Mouse (Mus musculus): Measurements from ENCODE around the gene Zfpm1. TPM values are rescaled to one million over a fixed set of nuclear protein-coding genes. Genes with fewer than 3 reads are reported as not detected.

Zfpm1 gene
- polyA plus RNA-seq, 1 experiment from 2014 or later: 0.89 TPM

- Histone ChIP-seq H3K27me3 (peaks cover 60% of the 10 kb centered on the region), H3K9me3 (no peaks in the 10 kb centered on the region), H3K27ac (replicated peaks) (no peak overlapping the region), H3K4me2 (no peak overlapping the region), H3K4me1 (replicated peaks) (peaks cover 59% of the 10 kb centered on the region), H3K9ac (no peak overlapping the region), H3K4me3 (no peak overlapping the region), H3K36me3 (no peaks in the 10 kb centered on the region)
- WGBS: 89% methylated on average over 8 of the region's 8 CpGs
- no peak for ATAC-seq (ENCODE audit: low read depth)
These were observed 5.8 kb downstream of the Zfpm1 start for GRCm38 (mm10) chr8:122287742-122288141.

GRCm38 (mm10) chr8:122288344-122288743 lies 6.4 kb downstream of the Zfpm1 start:
- Histone ChIP-seq H3K36me3 (no peaks in the 10 kb centered on the region), H3K4me2 (no peak overlapping the region), H3K27ac (replicated peaks) (no peak overlapping the region), H3K27me3 (peaks cover 56% of the 10 kb centered on the region), H3K9ac (no peak overlapping the region), H3K4me3 (no peak overlapping the region), H3K4me1 (replicated peaks) (peaks cover 53% of the 10 kb centered on the region), H3K9me3 (no peaks in the 10 kb centered on the region)
- 83% methylated on average over 3 of the region's 3 CpGs for WGBS
- ATAC-seq (ENCODE audit: low read depth): no peak

GRCm38 (mm10) chr8:122291075-122291474 lies 9.1 kb downstream of the Zfpm1 start:
- Histone ChIP-seq H3K4me1 (replicated peaks) (peaks cover 50% of the 10 kb centered on the region), H3K36me3 (no peaks in the 10 kb centered on the region), H3K4me2 (no peak overlapping the region), H3K4me3 (no peak overlapping the region), H3K9me3 (no peaks in the 10 kb centered on the region), H3K27ac (replicated peaks) (0 out of 2 replicates have a peak overlapping the region, but pooled peaks have one; percentile 46), H3K27me3 (peaks cover 31% of the 10 kb centered on the region; the same call in 1 of the 2 replicates), H3K9ac (no peak overlapping the region)
- ATAC-seq (ENCODE audit: low read depth): no peak
- 77% methylated on average over 12 of the region's 12 CpGs for WGBS

GRCm38 (mm10) chr8:122291549-122291948 lies 9.6 kb downstream of the Zfpm1 start:
- H3K27ac ChIP-seq (replicated peaks): peak overlapping the region; percentile 46; the same call in 1 of the 2 replicates
- 41% methylated on average over 10 of the region's 10 CpGs for WGBS
- H3K9ac ChIP-seq: peak overlapping the region; percentile 47; the same call in 1 of the 2 replicates

DNA sequence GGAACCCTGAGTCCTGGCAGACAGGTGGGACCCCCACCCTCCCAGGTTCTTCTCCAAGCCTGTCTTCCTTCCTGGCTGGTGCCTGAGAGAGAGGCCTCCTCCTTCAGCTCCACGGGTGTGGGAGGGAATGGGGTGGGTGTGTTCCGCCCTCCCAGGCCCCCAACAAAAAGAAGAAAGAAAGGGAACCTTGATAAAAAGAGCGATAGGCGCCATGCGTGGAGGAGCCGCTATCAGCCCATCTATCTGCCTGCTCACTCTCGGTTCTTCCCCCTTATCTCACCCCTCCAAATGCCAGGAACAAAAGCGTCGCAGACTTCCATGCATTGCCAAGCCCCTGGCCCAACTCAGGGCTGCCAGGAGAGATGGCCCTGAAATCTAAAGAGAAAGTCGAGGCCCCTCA lies 11.5 kb downstream of the Zfpm1 start:
- peaks cover 7% of the 10 kb centered on the region; the same call in 1 of the 2 replicates for H3K27me3 ChIP-seq
- no peak overlapping the region for H3K4me2 ChIP-seq
- no peak overlapping the region for H3K27ac ChIP-seq (replicated peaks)
- WGBS: 69% methylated on average over 10 of the region's 10 CpGs
- no peak for ATAC-seq (ENCODE audit: low read depth)
- no peaks in the 10 kb centered on the region for H3K9me3 ChIP-seq
- peaks cover 67% of the 10 kb centered on the region for H3K4me1 ChIP-seq (replicated peaks)
- H3K9ac ChIP-seq: no peak overlapping the region
- no peaks in the 10 kb centered on the region for H3K36me3 ChIP-seq
- H3K4me3 ChIP-seq: no peak overlapping the region

More at GRCm38 (mm10) chr8:122291549-122291948, 9.6 kb downstream of the Zfpm1 start:
- H3K9me3 ChIP-seq: no peaks in the 10 kb centered on the region
- no peak overlapping the region for H3K4me3 ChIP-seq
- no peak overlapping the region for H3K4me2 ChIP-seq
- H3K36me3 ChIP-seq: no peaks in the 10 kb centered on the region
- no peak for ATAC-seq (ENCODE audit: low read depth)
- H3K4me1 ChIP-seq (replicated peaks): peaks cover 51% of the 10 kb centered on the region
- H3K27me3 ChIP-seq: peaks cover 26% of the 10 kb centered on the region; the same call in 1 of the 2 replicates

DNA sequence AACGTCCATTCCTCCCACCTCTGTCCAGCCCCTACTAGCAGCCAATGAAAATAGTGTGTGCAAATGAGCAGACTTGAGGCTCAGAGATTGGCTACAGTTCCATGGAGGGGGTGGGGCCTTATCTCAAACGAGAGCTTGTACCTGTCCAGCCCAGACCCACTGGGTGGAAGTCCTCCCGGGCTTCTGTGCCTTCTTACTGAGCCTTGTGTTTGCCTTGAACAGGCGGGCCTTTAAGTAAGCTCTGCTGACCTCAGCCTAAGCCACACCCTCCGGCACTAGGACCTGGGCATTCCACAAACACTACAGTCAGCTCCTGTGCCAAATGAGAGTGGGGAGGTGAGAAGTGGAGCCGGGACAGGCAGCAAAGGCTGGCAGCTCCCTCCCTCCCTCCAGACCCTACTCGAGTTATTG lies 12.3 kb downstream of the Zfpm1 start:
- Histone ChIP-seq H3K9me3 (no peaks in the 10 kb centered on the region), H3K4me1 (replicated peaks) (peaks cover 72% of the 10 kb centered on the region), H3K4me2 (no peak overlapping the region), H3K4me3 (no peak overlapping the region), H3K27me3 (peaks cover 4% of the 10 kb centered on the region; the same call in 1 of the 2 replicates), H3K36me3 (no peaks in the 10 kb centered on the region), H3K27ac (replicated peaks) (no peak overlapping the region), H3K9ac (no peak overlapping the region)
- WGBS: 3% methylated on average over 7 of the region's 7 CpGs
- no peak for ATAC-seq (ENCODE audit: low read depth)

GRCm38 (mm10) chr8:122295389-122295788 lies 13.4 kb downstream of the Zfpm1 start:
- Histone ChIP-seq H3K4me3 (no peak overlapping the region), H3K4me2 (no peak overlapping the region), H3K36me3 (no peaks in the 10 kb centered on the region), H3K27me3 (no peaks in the 10 kb centered on the region), H3K9ac (no peak overlapping the region), H3K27ac (replicated peaks) (no peak overlapping the region; the same call in 1 of the 2 replicates), H3K9me3 (no peaks in the 10 kb centered on the region), H3K4me1 (replicated peaks) (peaks cover 75% of the 10 kb centered on the region)
- WGBS: 58% methylated on average over 9 of the region's 9 CpGs
- ATAC-seq (ENCODE audit: low read depth): no peak

GRCm38 (mm10) chr8:122296173-122297001 lies 14.4 kb downstream of the Zfpm1 start:
- no peak overlapping the region for H3K4me3 ChIP-seq
- H3K27me3 ChIP-seq: no peaks in the 10 kb centered on the region
- H3K36me3 ChIP-seq: no peaks in the 10 kb centered on the region
- peak; percentile 49 for ATAC-seq (ENCODE audit: low read depth)
- H3K27ac ChIP-seq (replicated peaks): peak overlapping the region; percentile 64
- H3K9me3 ChIP-seq: no peaks in the 10 kb centered on the region
- H3K4me2 ChIP-seq: no peak overlapping the region
- H3K4me1 ChIP-seq (replicated peaks): peaks cover 78% of the 10 kb centered on the region
- 0 out of 2 replicates have a peak overlapping the region, but pooled peaks have one; percentile 17 for H3K9ac ChIP-seq
- 39% methylated on average over 24 of the region's 24 CpGs for whole genome bisulfite sequencing

DNA sequence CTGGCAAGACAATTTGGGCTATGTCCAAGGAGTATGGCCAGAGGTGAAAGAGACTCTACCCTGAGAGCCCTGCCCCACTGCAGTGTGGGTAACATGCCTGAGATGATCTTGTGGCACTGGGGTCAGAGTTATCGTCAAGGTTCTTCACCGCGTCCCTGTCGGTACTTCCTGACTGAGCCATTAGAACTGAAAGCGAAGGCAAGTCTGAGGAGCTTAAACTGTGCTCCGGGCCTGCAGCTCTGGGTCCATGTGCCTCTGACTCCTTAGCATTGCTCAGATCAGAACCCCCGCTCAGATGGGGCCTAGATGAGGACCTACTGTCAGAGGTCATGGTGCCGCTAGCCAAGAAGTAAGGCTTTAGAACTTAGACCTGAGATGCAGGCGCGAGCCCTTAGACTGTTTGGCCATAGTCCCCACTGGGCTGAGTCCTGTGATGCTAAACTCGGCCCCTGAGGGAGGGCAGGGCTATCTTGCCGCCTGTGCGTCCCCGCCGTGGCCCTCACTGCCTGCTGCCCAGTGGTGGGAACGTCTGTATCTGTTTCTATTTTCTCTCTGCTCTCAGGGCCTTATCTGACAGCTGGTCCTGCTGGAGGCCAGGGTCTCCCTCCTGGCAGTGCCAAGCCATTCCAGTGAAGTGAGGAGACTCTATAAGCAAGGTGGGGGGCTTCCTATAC lies 17.8 kb downstream of the Zfpm1 start:
- no peak for ATAC-seq (ENCODE audit: low read depth)

DNA sequence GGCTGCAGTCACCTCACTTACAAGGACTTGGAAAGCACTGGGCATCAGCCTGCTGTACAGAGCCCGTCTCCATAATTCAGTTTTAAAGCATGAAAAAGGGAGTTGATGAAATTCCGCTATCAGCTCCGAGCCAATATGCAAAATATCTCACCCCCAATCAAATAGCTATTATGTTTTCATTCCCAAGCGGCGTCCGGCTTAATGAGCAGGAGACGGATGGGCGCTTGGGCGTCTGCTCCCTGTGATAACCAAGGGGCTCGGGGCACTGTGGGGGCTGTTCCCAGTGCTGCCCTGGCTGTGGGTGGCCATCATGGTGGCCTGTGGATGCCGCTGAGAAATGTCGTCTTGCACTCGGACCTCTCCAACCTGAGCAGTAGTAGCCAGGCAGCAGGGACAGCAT lies 19.1 kb downstream of the Zfpm1 start:
- no peak overlapping the region for H3K4me2 ChIP-seq
- no peak overlapping the region for H3K27ac ChIP-seq (replicated peaks)
- 62% methylated on average over 13 of the region's 13 CpGs for WGBS
- 0 out of 2 replicates have a peak overlapping the region, but pooled peaks have one; percentile 38 for H3K9ac ChIP-seq
- no peaks in the 10 kb centered on the region for H3K9me3 ChIP-seq
- H3K27me3 ChIP-seq: no peaks in the 10 kb centered on the region
- no peaks in the 10 kb centered on the region for H3K36me3 ChIP-seq
- no peak for ATAC-seq (ENCODE audit: low read depth)
- H3K4me1 ChIP-seq (replicated peaks): peaks cover 62% of the 10 kb centered on the region
- H3K4me3 ChIP-seq: no peak overlapping the region

More for the DNA sequence above, 17.8 kb downstream of the Zfpm1 start:
- Histone ChIP-seq H3K9ac (no peak overlapping the region), H3K27ac (replicated peaks) (no peak overlapping the region), H3K4me1 (replicated peaks) (peaks cover 75% of the 10 kb centered on the region), H3K9me3 (no peaks in the 10 kb centered on the region), H3K36me3 (no peaks in the 10 kb centered on the region), H3K4me3 (no peak overlapping the region), H3K27me3 (no peaks in the 10 kb centered on the region), H3K4me2 (no peak overlapping the region)
- WGBS: 68% methylated on average over 16 of the region's 16 CpGs

DNA sequence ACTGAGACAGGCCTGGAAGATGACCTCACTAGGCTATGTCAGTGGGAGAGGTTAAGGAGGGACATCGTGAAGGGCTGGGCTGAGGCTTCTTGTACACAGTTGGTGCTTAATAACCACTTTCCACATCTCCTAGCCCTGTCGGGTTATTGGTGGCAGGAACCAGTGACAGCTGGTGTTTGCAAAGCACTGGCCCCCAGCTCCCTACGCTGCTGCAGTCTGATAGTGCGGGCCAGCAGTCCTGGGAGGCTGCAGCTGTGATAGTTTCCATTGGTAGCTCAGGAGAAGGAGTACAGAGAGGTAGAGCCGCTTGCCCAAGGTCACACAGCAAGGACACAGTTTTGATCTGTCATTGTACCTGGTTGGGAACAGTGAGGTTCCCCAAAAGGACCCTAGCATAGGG lies 19.9 kb downstream of the Zfpm1 start:
- no peaks in the 10 kb centered on the region for H3K36me3 ChIP-seq
- WGBS: 70% methylated on average over 5 of the region's 5 CpGs
- H3K4me1 ChIP-seq (replicated peaks): peaks cover 61% of the 10 kb centered on the region
- H3K9me3 ChIP-seq: no peaks in the 10 kb centered on the region
- no peak overlapping the region for H3K4me2 ChIP-seq
- H3K27me3 ChIP-seq: no peaks in the 10 kb centered on the region; the same call in 1 of the 2 replicates
- peak overlapping the region; percentile 6; the same call in 1 of the 2 replicates for H3K27ac ChIP-seq (replicated peaks)
- ATAC-seq (ENCODE audit: low read depth): no peak
- H3K4me3 ChIP-seq: no peak overlapping the region
- no peak overlapping the region for H3K9ac ChIP-seq

- Histone ChIP-seq H3K9ac (no peak overlapping the region), H3K27me3 (no peaks in the 10 kb centered on the region; the same call in 1 of the 2 replicates), H3K9me3 (no peaks in the 10 kb centered on the region), H3K4me1 (replicated peaks) (peaks cover 60% of the 10 kb centered on the region), H3K4me3 (no peak overlapping the region), H3K4me2 (no peak overlapping the region), H3K36me3 (no peaks in the 10 kb centered on the region), H3K27ac (replicated peaks) (no peak overlapping the region)
- 69% methylated on average over 6 of the region's 6 CpGs for WGBS
- no peak for ATAC-seq (ENCODE audit: low read depth)
These were observed 21.5 kb downstream of the Zfpm1 start for GRCm38 (mm10) chr8:122303451-122303850.
